Mouse (Mus musculus) hematopoietic stem cell, adult 5-6 weeks (primary cell): ENCODE data around the gene Pfdn4. TPM values are rescaled to one million over a fixed set of nuclear protein-coding genes. Genes with fewer than 3 reads are reported as not detected.

ENCODE experiments used
- ATAC-seq, 2 experiments: fragments of 125-278 bp in 1 of 2; replicated peaks in 1 of 2; 2 replicates each; pipeline ENCODE4 v1.8.0; 2016 to 2017; ENCODE audit warnings: inconsistent platforms in 2 of 2, mild to moderate bottlenecking in 2 of 2, moderate number of reproducible peaks in 2 of 2, low read depth in 1 of 2, moderate TSS enrichment in 1 of 2; ENCODE audit not compliant: low FRiP score in 2 of 2, poor library complexity in 2 of 2, severe bottlenecking in 2 of 2, insufficient read depth in 1 of 2, low TSS enrichment in 1 of 2
- total RNA-seq: library from RNA; stranded (forward); fragments of 172-1452, 232-1000 nt; gene quantifications from 2 replicates; pipeline ENCODE4 v1.2.3, GENCODE M21; 2017

Gene Pfdn4
- total RNA-seq, 1 experiment from 2014 or later: 52.9 TPM

GRCm38 (mm10) chr2:170534803-170535174 is 38.6 kb downstream of the Pfdn4 start:
- no peak for ATAC-seq

- ATAC-seq: no peak
Measured at GRCm38 (mm10) chr2:170535841-170536240, 39.6 kb downstream of the Pfdn4 start.

- ATAC-seq: no peak
Measured at GRCm38 (mm10) chr2:170539211-170539610, 43.0 kb downstream of the Pfdn4 start.

GRCm38 (mm10) chr2:170543625-170544024 is 47.4 kb downstream of the Pfdn4 start:
- no peak for ATAC-seq

- 0 out of 4 replicates have a peak, but pooled peaks of 1 of the 2 experiments have one; percentile 12 for ATAC-seq
Measured at GRCm38 (mm10) chr2:170544159-170544558, 47.9 kb downstream of the Pfdn4 start.

GRCm38 (mm10) chr2:170544950-170545349 is 48.7 kb downstream of the Pfdn4 start:
- no peak for ATAC-seq

GRCm38 (mm10) chr2:170545745-170546144 is 49.5 kb downstream of the Pfdn4 start:
- no peak for ATAC-seq

- ATAC-seq: no peak
Measured at GRCm38 (mm10) chr2:170547526-170547925, 51.3 kb downstream of the Pfdn4 start.

GRCm38 (mm10) chr2:170548046-170548445 is 51.8 kb downstream of the Pfdn4 start:
- ATAC-seq: no peak

GRCm38 (mm10) chr2:170549146-170549545 is 52.9 kb downstream of the Pfdn4 start:
- no peak for ATAC-seq

- ATAC-seq: no peak; a peak in 1 of 4 replicates
Measured at GRCm38 (mm10) chr2:170550240-170550639, 54.0 kb downstream of the Pfdn4 start.

GRCm38 (mm10) chr2:170552088-170552487 is 55.9 kb downstream of the Pfdn4 start:
- ATAC-seq: no peak

- ATAC-seq: no peak
Measured at GRCm38 (mm10) chr2:170563956-170564855, 68.0 kb downstream of the Pfdn4 start.

GRCm38 (mm10) chr2:170564995-170565394 is 68.8 kb downstream of the Pfdn4 start:
- no peak for ATAC-seq

Other genes starting within 250 kb of the Pfdn4 start
- 0.44 TPM in 1 of 2 replicates, not detected in the other for gene Bcas1, start 68.6 kb upstream of the Pfdn4 start, total RNA-seq
- 0.44 TPM in 1 of 2 replicates, not detected in the other for gene Cyp24a1, start 717 bp downstream of the Pfdn4 start, total RNA-seq
- not detected in 2 replicates for gene 4930470P17Rik, start 105.6 kb downstream of the Pfdn4 start, total RNA-seq
- gene Dok5, start 235.4 kb downstream of the Pfdn4 start, total RNA-seq: not detected in 2 replicates